16 mouse cellular contexts compared by ENCODE assay signal in the genomic region with DNA sequence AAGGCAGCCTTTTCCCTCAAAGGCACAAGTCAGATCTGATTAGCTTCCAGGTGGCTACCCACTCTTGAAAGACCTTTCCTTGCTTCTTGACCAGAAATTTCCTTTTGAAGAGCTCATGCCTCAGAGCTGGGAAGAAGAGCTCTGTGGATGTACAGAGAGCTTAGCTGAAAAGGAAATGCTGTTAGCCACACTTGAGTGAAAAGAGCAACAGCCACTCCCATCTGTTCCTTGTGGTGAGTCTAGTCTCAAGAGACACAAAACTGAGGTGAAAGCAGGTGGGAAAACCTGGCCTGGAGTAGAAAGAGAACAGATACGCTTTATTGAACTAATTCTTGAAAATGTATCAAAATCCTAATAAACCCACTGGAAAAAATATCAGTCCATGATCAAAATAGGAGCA. TPM values are rescaled to one million over a fixed set of nuclear protein-coding genes. Genes with fewer than 3 reads are reported as not detected.
DNase-seq lines count a peak whose midpoint lies in the region; ATAC-seq and TF ChIP-seq lines count a peak whose summit lies in the region.
"Had no signal": no experiment of that assay in that cellular context is flagged by ENCODE, and none has a peak within 500 bp of the region (broad histone marks: within the 10 kb centered on the region; RNA-seq: fewer than 3 reads in every experiment).

No protein-coding gene starts in this region.

- 87% methylated on average over 1 of the region's 1 CpGs for WGBS in hindbrain, postnatal 0 days
- 96% methylated on average over 1 of the region's 1 CpGs for WGBS in hindbrain, embryonic 12.5 days
- 18% methylated on average over 1 of the region's 1 CpGs for WGBS in thymus, adult 2 months

- in situ Hi-C loops in CH12.LX (cut with MboI; ENCODE audit: low pct_ligation_motif_present, low pct_unique_long_range_greater_than_20kb, low sequenced_read_pairs), result no loop called here

- H3K9ac ChIP-seq in hindbrain, postnatal 0 days (replicated peaks; ENCODE audit: low read length), result no peak overlapping the region
- no peak overlapping the region for H3K9ac ChIP-seq in hindbrain, embryonic 12.5 days
- H3K9ac ChIP-seq in CH12.LX (ENCODE audit: insufficient read depth, low read depth), result no peak overlapping the region
- H3K9ac ChIP-seq: heart, embryonic 12.5 days; hindbrain, embryonic 13.5 days; lung, embryonic 14.5 days; midbrain, embryonic 13.5 days had no signal

- H3K4me1 ChIP-seq in hindbrain, postnatal 0 days (ENCODE audit: insufficient read depth, low read length), result no peaks in the 10 kb centered on the region
- no peaks in the 10 kb centered on the region for H3K4me1 ChIP-seq in hindbrain, embryonic 12.5 days
- peaks cover 11 to 51% of the 10 kb centered on the region in 2 experiments; a peak in 3 of 4 replicates for H3K4me1 ChIP-seq in CH12.LX (ENCODE audit: control insufficient read depth in 1 of 2, insufficient read depth in 2 of 2)
- H3K4me1 ChIP-seq in thymus, adult 2 months (replicated peaks; ENCODE audit: control insufficient read depth, insufficient read depth, low read length), result peaks cover 11% of the 10 kb centered on the region
- H3K4me1 ChIP-seq: heart, embryonic 12.5 days; limb, embryonic 10.5 days; midbrain, embryonic 13.5 days had no signal

- no peak for ATAC-seq in hindbrain, postnatal 0 days
- no peak for ATAC-seq in hindbrain, embryonic 12.5 days (ENCODE audit: low FRiP score)
- ATAC-seq: midbrain, embryonic 13.5 days had no signal

- dilution Hi-C loops in CH12.LX (cut with MboI; ENCODE audit: extremely low pct_ligation_motif_present, extremely low pct_unique_long_range_greater_than_20kb, low sequenced_read_pairs), result no loop called here

- no peak overlapping the region for H3K27ac ChIP-seq in hindbrain, postnatal 0 days
- H3K27ac ChIP-seq in hindbrain, embryonic 12.5 days, result no peak overlapping the region
- H3K27ac ChIP-seq in CH12.LX (ENCODE audit: insufficient read depth, low read depth), result peak overlapping the region; percentile 32; the same call in 1 of the 2 replicates
- H3K27ac ChIP-seq in thymus, adult 2 months (ENCODE audit: control insufficient read depth, insufficient read depth, low read length), result peak overlapping the region; percentile 45
- no peak overlapping the region for H3K27ac ChIP-seq in gastrocnemius, adult 2 months
- H3K27ac ChIP-seq: hindbrain, embryonic 13.5 days; limb, embryonic 10.5 days; midbrain, embryonic 13.5 days had no signal

- intact Hi-C loops in gastrocnemius, adult 2 months (cut with DNase I), result no loop called here

- H3K79me2 ChIP-seq in CH12.LX (replicated peaks; ENCODE audit: control insufficient read depth, extremely low read depth, insufficient read depth, poor library complexity, severe bottlenecking), result no peaks in the 10 kb centered on the region

- H3K27me3 ChIP-seq in hindbrain, postnatal 0 days (ENCODE audit: insufficient read depth, low read length), result no peaks in the 10 kb centered on the region
- H3K27me3 ChIP-seq in hindbrain, embryonic 12.5 days, result no peaks in the 10 kb centered on the region
- H3K27me3 ChIP-seq in CH12.LX (replicated peaks), result no peaks in the 10 kb centered on the region
- no peaks in the 10 kb centered on the region for H3K27me3 ChIP-seq in thymus, adult 2 months (ENCODE audit: control insufficient read depth, insufficient read depth, low read length)
- H3K27me3 ChIP-seq: heart, embryonic 12.5 days; hindbrain, embryonic 13.5 days; midbrain, embryonic 13.5 days had no signal

- DNase-seq in hindbrain, postnatal 0 days (ENCODE audit: low spot score), result peak; percentile 24
- peak; percentile 84 for DNase-seq in CH12.LX (ENCODE audit: extremely low read depth)
- peak; percentile 44 to 65 for DNase-seq in natural killer cell, adult 2 months (ENCODE audit: low spot score in 2 of 2)
- peak; percentile 62 for DNase-seq in thymus, adult 2 months
- no peak for DNase-seq in layer of hippocampus, adult 11-12 months (ENCODE audit: low spot score)
- no peak for DNase-seq in urinary bladder, postnatal 10 days (ENCODE audit: low spot score)
- DNase-seq in gastrocnemius, adult 2 months, result no peak
- DNase-seq: gastrocnemius, postnatal 10 days; kidney, adult 8-10 months; layer of hippocampus, adult 9-11 months; lung, embryonic 14.5 days had no signal

- H3K36me3 ChIP-seq in hindbrain, postnatal 0 days (ENCODE audit: insufficient read depth, low read length), result no peaks in the 10 kb centered on the region
- H3K36me3 ChIP-seq in hindbrain, embryonic 12.5 days, result no peaks in the 10 kb centered on the region
- H3K36me3 ChIP-seq in CH12.LX (replicated peaks in 1 of 2; ENCODE audit: control insufficient read depth in 1 of 2, insufficient read depth in 1 of 2, low read length in 1 of 2), result peaks cover 0 to 4% of the 10 kb centered on the region in 2 experiments
- H3K36me3 ChIP-seq in thymus, adult 2 months (ENCODE audit: control insufficient read depth, insufficient read depth, low read length), result no peaks in the 10 kb centered on the region

- H3K4me2 ChIP-seq in hindbrain, postnatal 0 days (ENCODE audit: low read depth, low read length), result no peak overlapping the region
- no peak overlapping the region for H3K4me2 ChIP-seq in hindbrain, embryonic 12.5 days (replicated peaks)
- no peak overlapping the region for H3K4me2 ChIP-seq in CH12.LX (ENCODE audit: insufficient read depth, low read depth, poor library complexity, severe bottlenecking)
- H3K4me2 ChIP-seq: heart, embryonic 12.5 days; hindbrain, embryonic 13.5 days; lung, embryonic 14.5 days; midbrain, embryonic 13.5 days had no signal

- TF ChIP-seq RAD21 in CH12.LX (IDR thresholded peaks at IDR 0.05; ENCODE audit: low read depth, low read length), result no peak

- no peak; the same call in 1 of the 2 replicates for TF ChIP-seq EP300 in CH12.LX (IDR thresholded peaks at IDR 0.05; ENCODE audit: low read length)

- TF ChIP-seq POLR2A in CH12.LX (IDR thresholded peaks at IDR 0.05; ENCODE audit: low read depth, low read length), result 0 out of 2 replicates have a peak, but pooled peaks have one; percentile 22
- no peak for TF ChIP-seq POLR2A in thymus, adult 2 months (IDR thresholded peaks at IDR 0.05; ENCODE audit: control insufficient read depth, extremely low read depth, insufficient read depth, low read length, poor library complexity)

- H3K9me3 ChIP-seq in hindbrain, postnatal 0 days (ENCODE audit: low read length), result no peaks in the 10 kb centered on the region
- H3K9me3 ChIP-seq in hindbrain, embryonic 12.5 days (replicated peaks), result no peaks in the 10 kb centered on the region
- peaks cover 9% of the 10 kb centered on the region for H3K9me3 ChIP-seq in CH12.LX (replicated peaks; ENCODE audit: low read length)
- H3K9me3 ChIP-seq: heart, embryonic 12.5 days; limb, embryonic 10.5 days; midbrain, embryonic 13.5 days had no signal

- no peak overlapping the region for H3K4me3 ChIP-seq in hindbrain, postnatal 0 days (ENCODE audit: low read length)
- H3K4me3 ChIP-seq in hindbrain, embryonic 12.5 days, result no peak overlapping the region
- H3K4me3 ChIP-seq in CH12.LX (replicated peaks in 1 of 3; ENCODE audit: low read depth in 2 of 3, low read length in 2 of 3, poor library complexity in 1 of 3), result no peak overlapping the region
- no peak overlapping the region for H3K4me3 ChIP-seq in thymus, adult 2 months (ENCODE audit: control insufficient read depth, insufficient read depth, low read length)
- no peak overlapping the region for H3K4me3 ChIP-seq in gastrocnemius, adult 2 months
- H3K4me3 ChIP-seq: heart, embryonic 12.5 days; hindbrain, embryonic 13.5 days; limb, embryonic 10.5 days; midbrain, embryonic 13.5 days had no signal

- no peak for TF ChIP-seq CTCF in hindbrain, postnatal 0 days (IDR thresholded peaks at IDR 0.05; ENCODE audit: low read depth)
- TF ChIP-seq CTCF in CH12.LX (conservative IDR thresholded peaks at IDR 0.05 in 1 of 2, IDR thresholded peaks at IDR 0.05 in 1 of 2; ENCODE audit: low read depth in 2 of 2, low read length in 2 of 2), result no peak
- no peak for TF ChIP-seq CTCF in thymus, adult 2 months (IDR thresholded peaks at IDR 0.05; ENCODE audit: borderline replicate concordance, control insufficient read depth, extremely low read depth, insufficient read depth, low read length, poor library complexity)
- no peak for TF ChIP-seq CTCF in gastrocnemius, adult 2 months (IDR thresholded peaks at IDR 0.05)

TF ChIP-seq in CH12.LX, 34 proteins besides CTCF, POLR2A, EP300 and RAD21:
- TF ChIP-seq ZMIZ1 (IDR thresholded peaks at IDR 0.05; ENCODE audit: low read depth, low read length) (no peak), ZC3H11A (IDR thresholded peaks at IDR 0.05; ENCODE audit: low read depth, low read length) (no peak), BHLHE40 (IDR thresholded peaks at IDR 0.05; ENCODE audit: low read depth, low read length) (no peak), ZNF384 (IDR thresholded peaks at IDR 0.05; ENCODE audit: low read depth, low read length) (no peak), MYC (IDR thresholded peaks at IDR 0.05; ENCODE audit: low read depth, low read length) (no peak), KAT2A (IDR thresholded peaks at IDR 0.05; ENCODE audit: insufficient replicate concordance, low read length) (no peak), JUND (conservative IDR thresholded peaks at IDR 0.05; ENCODE audit: low read depth, low read length) (no peak), GABPA (IDR thresholded peaks at IDR 0.05; ENCODE audit: insufficient replicate concordance, low read depth, low read length) (no peak), TBP (conservative IDR thresholded peaks at IDR 0.05; ENCODE audit: low read depth, low read length) (no peak), SIN3A (IDR thresholded peaks at IDR 0.05; ENCODE audit: low read length) (no peak), MAX (IDR thresholded peaks at IDR 0.05; ENCODE audit: low read length) (no peak), JUN (IDR thresholded peaks at IDR 0.05; ENCODE audit: insufficient read depth, low read depth, low read length) (no peak), MAZ (IDR thresholded peaks at IDR 0.05; ENCODE audit: low read depth, low read length) (no peak), PAX5 (IDR thresholded peaks at IDR 0.05; ENCODE audit: low read length) (no peak), HCFC1 (IDR thresholded peaks at IDR 0.05; ENCODE audit: low read depth, low read length) (no peak)

RNA-seq across cellular contexts. Expression of gene Fam204a, which starts 43.6 kb away (rescaled TPM):
- 22.4 and 26.7 TPM in 2 replicates for total RNA-seq in hindbrain, postnatal 0 days (2014; rRNA removed)
- polyA plus RNA-seq in hindbrain, postnatal 0 days (2015; fragmentation: Nextera tagmentation; extraction: Ambion mirVana), result 70.8 and 79.0 TPM in 2 replicates
- polyA plus RNA-seq in hindbrain, embryonic 12.5 days (2016; fragmentation: Nextera tagmentation; extraction: Ambion mirVana), result 70.4 and 81.6 TPM in 2 replicates
- 26.5 and 30.0 TPM in 2 replicates for total RNA-seq in CH12.LX (2012; rRNA removed)
- 78.1 and 83.9 TPM in 2 replicates for total RNA-seq in CH12.LX (2014; rRNA removed)
- polyA plus RNA-seq in CH12.LX (2012; ENCODE audit: insufficient read length, low read depth), result 68.9 and 69.0 TPM in 2 replicates
- 6.3 and 8.8 TPM in 2 replicates for polyA plus RNA-seq in thymus, adult 2 months (2012; rRNA removed)
- total RNA-seq in gastrocnemius, adult 2 months (2021), result 10 to 100 TPM; 31.0 to 31.9 TPM

Comparison
In these comparisons a context has a peak if more than half of its experiments do, and no peak if none do; other contexts are left out.
1. DNase-seq: peak in hindbrain, postnatal 0 days (single experiment), CH12.LX (single experiment), natural killer cell, adult 2 months (2 of 2) and thymus, adult 2 months (single experiment); none in layer of hippocampus, adult 11-12 months (single experiment), urinary bladder, postnatal 10 days (single experiment) and gastrocnemius, adult 2 months (single experiment).
2. H3K27ac ChIP-seq: peak in CH12.LX (single experiment) and thymus, adult 2 months (single experiment); none in hindbrain, postnatal 0 days (single experiment), hindbrain, embryonic 12.5 days (single experiment) and gastrocnemius, adult 2 months (single experiment).